Mouse (Mus musculus) embryo, embryonic 10.5 days (tissue): ENCODE measurements around the gene Sec22a.

Experiments used
- DNase-seq: peaks from one replicate; pipeline ENCODE4 v3.0.0-alpha.2; 2015; ENCODE audit warnings: low spot score

The Sec22a gene

DNA sequence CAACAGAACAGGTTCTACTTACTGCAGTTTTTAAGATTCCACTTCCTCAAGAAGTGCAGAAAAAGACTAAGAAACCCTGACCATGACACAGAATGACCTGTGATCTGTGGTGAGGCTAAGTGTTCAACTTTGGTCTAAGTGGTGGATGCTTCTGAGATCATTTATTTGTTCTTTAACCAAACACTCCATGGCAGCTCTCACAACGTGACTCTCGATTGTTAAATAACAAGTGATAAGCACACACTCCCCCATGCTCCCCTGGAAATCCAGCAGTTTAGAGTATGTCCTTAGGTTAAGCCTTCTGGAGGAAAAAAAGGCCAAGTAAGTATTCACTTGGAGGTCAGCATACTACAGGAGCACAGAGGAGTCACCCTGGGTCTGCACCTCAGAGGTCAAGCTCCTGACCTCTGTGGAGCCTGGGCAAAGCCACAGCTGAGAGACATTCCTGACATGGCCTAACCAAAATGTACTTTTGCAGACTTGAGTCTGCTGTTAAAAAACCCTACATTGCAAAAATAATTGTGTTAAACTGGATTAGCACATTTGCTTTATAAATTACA lies 53.1 kb downstream of the Sec22a start:
- peak; percentile 15 for DNase-seq

DNA sequence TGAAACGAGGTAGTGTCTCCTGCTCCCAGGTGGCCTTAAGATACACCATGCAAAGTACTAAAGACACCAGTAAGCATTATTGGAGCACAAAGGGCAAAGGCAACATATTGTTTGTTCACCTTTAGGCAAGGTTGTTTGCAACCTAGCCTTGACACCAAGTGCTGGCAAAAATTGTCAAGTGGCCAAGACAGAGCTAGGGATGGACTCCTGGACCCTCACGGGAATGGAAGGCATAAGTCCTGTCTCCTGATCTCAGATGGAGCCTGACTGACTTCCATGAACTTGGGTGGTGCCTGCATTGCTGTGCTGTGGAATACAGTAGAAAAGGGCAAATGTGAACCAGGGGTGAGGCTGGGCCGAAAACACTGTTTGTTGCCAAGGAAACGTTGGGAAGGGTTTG lies 54.1 kb downstream of the Sec22a start:
- no peak for DNase-seq

DNA sequence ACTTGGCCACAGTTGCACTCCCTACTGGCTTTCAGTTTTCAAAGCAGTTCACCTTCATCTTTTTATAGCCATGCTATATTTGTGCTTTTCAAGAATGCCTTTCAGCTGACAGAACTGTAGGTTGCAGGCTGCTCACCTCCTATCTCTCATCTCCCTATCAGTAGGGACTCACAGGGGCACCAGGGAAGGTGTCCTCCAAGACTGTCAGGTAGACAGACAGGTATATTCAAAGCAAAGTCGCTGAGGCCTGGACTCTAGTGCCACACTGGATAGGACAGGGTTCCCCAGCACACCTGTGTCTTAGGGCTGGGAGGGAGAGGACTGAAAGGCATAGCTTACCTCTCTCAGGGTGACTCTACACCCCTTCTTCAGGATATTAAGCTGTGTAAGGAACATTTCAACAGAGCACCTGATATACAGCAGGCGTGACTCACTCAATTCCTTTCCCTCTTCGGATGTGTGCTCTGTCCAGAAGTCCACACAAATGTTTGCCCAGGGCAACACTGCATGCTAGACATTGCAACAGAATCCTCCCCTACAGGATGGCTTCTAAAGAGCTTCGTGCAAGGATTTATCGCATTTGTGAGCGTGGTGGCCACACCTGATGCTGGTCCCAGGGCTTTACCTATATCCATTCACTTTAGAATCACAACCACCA lies 55.1 kb downstream of the Sec22a start:
- no peak for DNase-seq

DNA sequence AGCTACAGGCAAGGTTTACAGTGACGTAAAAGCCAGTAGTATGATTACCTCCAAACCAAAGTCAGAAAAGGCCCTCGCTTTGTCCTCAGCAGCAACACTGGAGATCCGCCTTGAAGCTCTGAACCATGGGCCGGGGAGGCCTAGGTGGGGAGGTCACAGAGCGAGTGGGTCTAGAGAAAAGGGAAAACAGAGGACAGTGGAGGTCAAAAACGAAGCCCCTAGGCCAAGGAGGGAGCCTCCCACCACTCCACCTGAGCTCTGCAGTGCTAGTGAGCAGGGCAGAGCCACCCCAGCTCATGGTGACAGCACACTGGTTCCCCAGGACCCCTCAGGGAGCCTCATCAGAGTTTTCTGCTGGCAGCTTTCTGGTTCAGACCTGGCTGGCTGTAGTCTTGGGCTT lies 55.7 kb downstream of the Sec22a start:
- no peak for DNase-seq

DNA sequence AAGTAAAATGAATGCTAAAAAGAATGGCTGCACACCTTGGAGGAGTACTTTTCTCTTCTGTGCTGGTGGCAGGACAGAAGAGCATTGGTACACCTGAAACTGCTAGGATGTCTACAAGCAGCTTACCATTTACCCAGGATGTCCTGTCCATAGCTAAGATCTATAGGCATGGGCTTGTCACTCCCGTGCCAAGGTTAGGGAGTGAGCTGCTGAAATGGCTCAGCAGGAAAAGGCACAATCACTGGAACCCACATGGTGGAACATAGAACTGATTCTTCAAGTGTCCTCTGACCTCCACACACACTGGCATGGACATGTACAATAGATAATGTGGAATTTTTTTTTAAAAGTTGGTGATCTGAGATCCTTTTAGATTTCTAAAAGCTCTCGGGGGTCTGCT lies 56.4 kb downstream of the Sec22a start:
- no peak for DNase-seq

DNA sequence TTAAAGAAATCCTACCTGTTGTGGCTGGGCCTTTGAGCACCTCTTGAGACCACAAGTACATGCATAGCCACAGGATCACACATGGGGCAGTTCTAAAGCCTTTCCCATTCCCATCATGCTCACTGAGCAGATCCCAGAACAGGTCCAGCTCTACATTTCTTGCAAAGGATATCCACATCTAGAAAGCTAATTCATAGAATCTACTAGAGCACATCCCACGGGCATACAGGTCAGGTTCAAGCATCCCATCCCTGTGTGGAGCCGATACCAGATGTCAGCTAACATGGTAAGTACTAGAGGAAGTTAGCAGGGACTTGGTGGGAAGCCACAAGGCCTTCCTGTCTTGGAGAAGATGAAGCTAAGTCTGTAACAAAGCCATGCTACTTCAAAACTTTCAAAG lies 57.1 kb downstream of the Sec22a start:
- no peak for DNase-seq

DNA sequence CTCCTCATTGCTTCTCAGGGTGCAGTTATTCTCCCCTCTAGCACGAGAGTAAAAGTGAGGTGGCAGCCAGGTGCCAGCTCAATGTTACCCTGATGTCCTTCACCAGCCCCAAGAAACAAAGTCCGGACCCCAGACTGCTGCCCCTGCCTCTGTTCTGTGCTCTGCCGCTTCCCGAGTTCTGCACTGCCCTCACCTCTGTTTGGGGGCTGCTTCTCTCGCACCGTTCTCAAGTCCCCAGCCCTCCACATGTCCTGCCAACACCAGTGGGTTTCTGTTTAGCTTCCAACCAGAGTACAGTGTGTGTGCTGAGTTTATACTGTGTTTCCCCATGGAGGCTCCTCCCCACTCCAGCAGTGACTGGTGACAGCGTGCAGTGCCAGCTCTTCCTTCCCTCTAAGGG lies 58.5 kb downstream of the Sec22a start:
- no peak for DNase-seq

DNA sequence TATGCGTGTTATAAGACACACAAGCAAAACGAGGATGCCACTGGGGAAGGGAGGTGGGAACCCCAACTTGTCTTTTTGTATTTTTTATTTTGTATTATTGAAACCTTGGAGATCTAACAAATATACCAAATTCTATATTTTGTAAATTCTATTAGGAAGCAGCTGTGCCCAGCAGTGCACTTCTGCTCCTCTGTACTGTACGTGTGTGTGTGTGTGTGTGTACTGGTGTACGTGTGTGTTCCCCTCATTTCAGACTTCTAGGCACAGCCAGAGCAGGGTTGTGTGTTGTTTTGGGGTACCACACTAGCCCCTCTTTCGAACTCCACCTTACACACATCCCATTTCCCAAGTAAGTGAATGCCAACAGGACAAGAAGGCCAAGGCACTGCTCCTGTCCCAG lies 59.3 kb downstream of the Sec22a start:
- DNase-seq = no peak

DNA sequence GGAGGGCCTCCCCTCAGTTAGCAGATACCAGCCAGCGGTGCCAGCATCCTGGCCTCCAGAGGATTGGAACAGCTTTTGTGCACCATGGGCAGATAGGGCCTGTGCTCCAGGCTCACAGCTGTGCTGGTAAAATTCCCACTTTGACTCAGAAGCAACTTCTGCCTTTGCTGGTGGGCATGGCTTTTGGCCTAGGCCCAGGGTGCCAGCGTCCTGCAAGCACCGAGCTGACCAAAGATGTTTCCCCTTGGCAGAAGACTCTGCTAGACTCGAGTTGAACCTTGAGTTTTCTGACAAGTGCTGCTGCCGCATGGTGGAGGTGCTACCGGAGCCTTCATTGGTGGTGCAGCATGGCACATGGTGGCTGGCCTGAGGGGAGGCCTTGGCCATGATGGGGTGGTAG lies 60.0 kb downstream of the Sec22a start:
- DNase-seq = no peak

DNA sequence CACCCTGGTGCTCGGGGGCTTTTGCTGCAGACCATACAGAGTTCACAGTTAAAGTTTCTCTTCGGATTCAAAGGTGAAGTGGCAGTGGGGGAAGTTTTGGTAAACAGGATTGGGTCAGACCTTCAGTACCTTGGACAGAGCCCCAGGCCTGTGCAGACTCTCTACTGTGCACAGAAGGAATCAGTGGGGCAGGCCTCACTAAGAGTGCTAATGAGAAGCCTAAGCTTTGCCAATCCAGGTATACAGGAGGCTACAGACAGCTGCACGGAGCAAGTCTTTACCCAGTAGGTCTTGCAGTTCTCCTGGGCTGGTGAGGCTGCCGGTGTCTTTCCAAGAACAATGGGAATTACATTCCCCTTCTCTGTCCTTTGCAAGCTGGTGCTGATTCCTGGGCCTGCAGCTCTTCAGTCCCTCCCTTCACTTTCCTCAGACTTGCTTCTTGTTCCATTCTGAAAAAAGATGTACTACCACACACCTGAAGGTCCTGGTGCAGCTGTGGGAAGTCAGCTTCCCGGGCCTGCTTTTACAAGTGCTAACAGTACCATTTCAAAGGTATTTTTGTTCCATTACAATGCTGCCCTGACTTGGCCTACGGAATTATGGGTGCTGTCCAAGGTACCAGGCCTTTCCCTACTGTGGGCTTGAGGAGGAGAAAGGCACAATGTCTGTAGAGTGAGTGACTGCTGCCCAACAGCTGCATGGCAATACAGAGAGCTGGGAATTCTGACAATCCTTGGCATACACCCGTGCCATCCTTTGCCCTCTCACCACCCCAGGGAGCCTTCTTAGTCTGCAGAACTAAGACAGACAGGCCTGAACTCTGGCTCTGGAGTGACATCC lies 61.1 kb downstream of the Sec22a start:
- peak; percentile 68 for DNase-seq

DNA sequence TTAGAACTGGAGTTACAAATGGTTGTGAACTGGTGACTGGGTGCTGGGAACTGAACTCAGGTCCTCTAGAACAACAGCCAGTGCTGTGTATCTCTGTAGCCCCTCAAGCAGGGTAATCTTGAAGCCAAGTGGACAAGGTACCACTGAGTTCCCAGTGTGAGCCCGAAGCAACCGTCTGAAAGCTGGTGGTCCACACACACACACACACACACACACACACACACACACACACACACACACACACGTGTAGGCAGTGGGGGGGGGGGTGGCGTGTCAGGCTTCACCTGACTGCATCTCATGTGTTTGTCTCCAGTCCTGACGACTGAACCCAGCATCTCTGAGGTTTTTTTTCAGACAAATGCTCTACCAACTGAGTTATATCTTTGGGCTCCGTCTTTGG lies 63.6 kb downstream of the Sec22a start:
- DNase-seq = no peak

DNA sequence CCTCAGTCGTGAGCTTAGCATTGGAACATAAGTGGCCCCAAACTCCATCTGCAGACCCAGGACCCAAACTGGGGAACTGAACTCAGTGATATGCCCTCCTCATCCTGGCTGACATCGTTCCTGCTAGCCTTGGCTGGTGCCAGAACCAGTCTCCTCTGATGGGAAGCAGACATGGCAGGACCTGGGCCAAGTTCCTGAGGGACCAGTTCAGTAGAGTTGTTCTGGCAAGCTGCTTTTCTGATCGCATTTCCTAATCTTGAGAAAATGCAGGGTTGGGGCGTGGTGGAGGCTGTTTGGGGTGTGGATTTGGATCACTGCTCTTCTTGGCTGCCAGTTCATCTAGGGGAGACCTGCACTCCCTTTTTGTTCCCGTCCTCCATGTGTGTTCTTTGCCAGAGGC lies 65.9 kb downstream of the Sec22a start:
- DNase-seq = no peak

DNA sequence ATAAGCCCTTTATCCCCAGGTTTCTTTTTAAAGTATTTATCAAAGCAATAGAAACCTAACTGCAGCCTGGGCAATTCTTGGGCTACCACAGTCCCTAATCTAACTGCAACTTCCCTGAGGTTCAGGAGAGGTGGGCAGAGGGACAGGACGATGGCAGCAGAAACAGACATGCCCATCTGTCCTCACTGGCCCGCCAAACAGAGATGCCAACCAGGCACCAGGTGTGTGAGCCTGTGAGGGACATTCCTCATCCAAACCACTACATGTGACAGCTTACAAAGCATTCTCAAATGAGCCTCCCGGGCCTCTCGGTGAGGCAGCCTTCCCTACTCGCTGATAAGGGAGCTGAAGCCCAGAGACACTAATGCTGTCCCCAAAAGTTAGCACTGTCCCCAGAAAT lies 76.5 kb downstream of the Sec22a start:
- DNase-seq = no peak

DNA sequence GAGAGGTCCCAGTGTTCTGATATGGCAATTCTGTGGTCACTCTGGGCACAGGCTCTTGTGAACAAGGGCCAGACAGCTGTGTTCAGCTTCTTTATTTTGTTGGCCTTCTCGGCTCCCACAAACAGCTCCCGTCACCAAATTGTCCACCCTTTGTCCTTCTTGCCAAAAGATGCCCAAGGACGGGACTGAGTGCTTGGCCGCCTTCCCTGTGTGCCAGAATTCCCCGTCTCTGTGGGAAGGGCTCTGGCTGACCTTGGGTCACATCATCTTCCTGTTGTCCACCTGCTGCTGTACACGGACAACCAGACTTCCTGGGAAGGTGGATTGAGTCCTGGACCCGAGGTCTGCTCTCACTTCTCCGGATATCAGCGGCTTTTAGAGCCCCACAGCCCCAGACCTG lies 77.9 kb downstream of the Sec22a start:
- DNase-seq = no peak

DNA sequence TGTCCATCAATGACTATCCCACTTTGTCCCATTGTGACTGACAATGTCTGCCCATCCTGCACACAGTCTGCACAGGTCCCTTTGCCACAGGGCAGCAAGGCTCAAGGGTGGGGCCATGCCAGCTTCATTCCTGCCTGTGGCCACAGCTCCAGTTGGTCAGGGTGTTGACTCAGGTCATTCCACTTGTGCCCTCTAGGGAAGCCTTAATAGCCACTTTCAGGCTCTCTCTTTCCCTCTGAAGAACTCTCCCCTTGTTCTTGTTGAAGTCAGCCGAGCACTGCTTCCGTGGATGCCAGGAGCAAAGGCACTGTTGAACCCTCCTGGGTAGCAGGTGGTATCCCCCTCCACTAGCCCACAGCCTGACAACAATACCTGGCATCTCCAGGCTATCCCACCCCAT lies 81.3 kb downstream of the Sec22a start:
- DNase-seq = no peak

DNA sequence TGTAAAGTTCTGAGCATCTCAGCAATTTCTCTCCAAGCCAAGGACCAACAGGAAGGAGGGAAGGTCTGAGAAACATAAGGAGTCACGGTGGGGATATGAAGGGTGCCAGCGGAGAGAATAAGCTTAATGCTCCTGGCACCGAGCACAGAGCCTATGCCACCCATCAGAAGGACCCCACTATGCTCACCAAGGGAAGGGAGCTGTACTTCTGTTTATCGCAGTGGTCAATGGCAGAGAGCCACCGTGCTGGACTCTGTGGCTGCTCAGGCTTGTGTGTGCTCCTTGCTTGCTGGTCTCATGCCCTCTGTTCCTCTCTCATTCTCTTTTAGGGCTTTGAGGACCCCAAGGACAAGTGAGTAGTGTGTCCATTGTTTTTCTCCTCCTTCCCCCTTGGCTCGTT lies 85.6 kb downstream of the Sec22a start:
- DNase-seq = no peak

DNA sequence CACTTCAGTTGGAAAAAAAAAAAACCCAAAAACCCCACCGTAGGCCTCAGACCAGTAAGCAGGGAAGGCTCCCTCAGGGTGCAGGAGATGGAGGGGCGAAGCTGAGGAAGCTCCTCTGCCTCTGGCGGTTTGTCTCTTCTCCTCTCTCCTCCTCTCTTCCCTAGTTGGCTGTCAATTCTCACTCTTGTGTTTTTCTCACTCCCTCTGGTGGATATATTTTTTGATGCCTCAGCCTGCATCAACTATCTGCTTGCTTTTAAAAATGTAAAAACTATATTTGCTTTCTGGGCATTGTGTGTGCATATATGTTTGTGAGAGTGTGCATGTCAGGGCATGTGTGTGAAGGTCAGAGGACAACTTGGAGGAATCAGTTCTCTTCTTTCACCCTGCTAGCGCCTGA lies 91.3 kb downstream of the Sec22a start:
- DNase-seq = no peak

DNA sequence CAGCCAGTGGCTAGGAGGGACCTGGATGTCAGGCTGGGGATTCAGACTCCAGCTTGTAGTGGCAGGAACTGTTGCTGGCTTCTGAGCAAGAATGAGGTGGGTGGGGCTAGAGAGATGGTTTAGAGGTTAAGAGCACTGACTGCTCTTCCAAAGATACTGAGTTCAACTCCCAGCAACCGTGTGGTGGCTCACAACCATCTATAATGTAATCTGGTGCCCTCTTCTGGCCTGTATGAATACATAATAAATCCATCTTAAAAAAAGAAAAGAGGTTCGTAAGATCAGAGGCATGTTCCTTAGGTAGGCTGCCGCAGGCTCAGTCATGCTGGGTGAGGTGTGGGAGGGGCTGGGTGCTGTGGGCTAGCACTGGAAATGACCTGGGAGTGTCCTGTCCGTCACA lies 92.1 kb downstream of the Sec22a start:
- peak; percentile 23 for DNase-seq

DNA sequence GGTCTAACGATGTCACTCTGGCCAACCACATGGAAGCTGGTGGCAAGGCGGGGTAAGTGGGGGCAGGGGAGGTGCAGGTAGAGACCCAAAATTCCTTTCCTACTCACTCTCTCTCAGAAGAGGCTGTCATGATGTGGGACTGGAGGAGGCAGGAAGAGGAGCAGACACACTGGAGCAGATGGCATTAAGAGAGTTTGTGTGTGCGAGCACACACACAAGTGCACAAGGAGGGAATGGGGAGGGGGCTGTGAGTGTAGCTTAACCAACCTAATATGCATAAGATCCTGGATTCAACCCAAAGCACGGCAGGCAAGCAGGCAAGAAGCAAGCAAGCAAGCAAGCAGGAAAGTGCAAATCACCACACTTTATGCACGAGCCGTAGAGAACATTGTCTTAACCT lies 92.8 kb downstream of the Sec22a start:
- no peak for DNase-seq

DNA sequence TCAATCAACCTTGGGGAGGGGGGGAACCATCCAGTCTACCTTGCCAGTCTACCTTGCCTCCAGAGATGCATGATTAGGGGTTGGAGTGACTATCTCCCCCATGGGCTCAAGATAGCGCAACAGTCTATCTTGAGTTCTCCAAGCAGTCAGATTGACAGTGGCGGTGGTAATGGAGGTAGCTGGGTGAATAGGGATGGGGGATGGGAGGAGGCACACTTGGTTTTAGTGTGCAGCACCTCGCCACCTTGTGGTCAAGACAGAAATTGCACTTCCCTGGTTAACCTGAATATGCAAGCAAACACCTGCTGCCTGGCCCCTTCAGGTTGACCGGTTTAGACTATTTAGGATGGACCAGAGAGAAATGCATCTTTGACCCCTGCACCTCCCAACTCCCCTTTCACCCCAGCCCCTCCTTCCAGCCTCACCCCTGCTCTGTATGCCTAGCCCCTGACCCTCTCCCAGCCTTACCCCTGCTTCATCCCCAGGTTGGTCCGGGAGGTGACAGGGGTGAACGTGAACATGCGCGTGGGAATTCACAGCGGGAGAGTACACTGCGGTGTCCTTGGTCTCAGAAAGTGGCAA lies 93.3 kb downstream of the Sec22a start:
- peak; percentile 95 for DNase-seq
